17 mouse cellular contexts compared by ENCODE assay signal in genomic region chr9:7906564-7906963, GRCm38 (mm10).
"Had no signal": no experiment of that assay in that cellular context is flagged by ENCODE, and none has a peak within 500 bp of the region (broad histone marks: within the 10 kb centered on the region; RNA-seq: fewer than 3 reads in every experiment).

No protein-coding gene starts in this region.

- H3K4me2 ChIP-seq: lung, embryonic 14.5 days; midbrain, embryonic 12.5 days; neural tube, embryonic 13.5 days; neural tube, embryonic 15.5 days; stomach, embryonic 15.5 days had no signal

- H3K27ac ChIP-seq: midbrain, embryonic 10.5 days; midbrain, embryonic 12.5 days; neural tube, embryonic 13.5 days; neural tube, embryonic 15.5 days; stomach, embryonic 15.5 days; stomach, postnatal 0 days had no signal

- H3K9ac ChIP-seq: lung, embryonic 14.5 days; midbrain, embryonic 12.5 days; neural tube, embryonic 13.5 days; neural tube, embryonic 15.5 days; stomach, embryonic 15.5 days had no signal

- H3K36me3 ChIP-seq: midbrain, embryonic 10.5 days; midbrain, embryonic 12.5 days; neural tube, embryonic 13.5 days; neural tube, embryonic 15.5 days; stomach, embryonic 15.5 days had no signal

- H3K9me3 ChIP-seq: midbrain, embryonic 10.5 days; midbrain, embryonic 12.5 days; neural tube, embryonic 13.5 days; neural tube, embryonic 15.5 days; stomach, embryonic 15.5 days had no signal

- DNase-seq: lung, adult 18-20 months; lung, embryonic 14.5 days; lung, postnatal 10 days; lung, postnatal 4 days; midbrain, embryonic 14.5 days; right cerebral cortex, postnatal 14 days; thymus, adult 2 months; thymus, postnatal 25 days; thymus, postnatal 4 days had no signal

- H3K4me1 ChIP-seq: midbrain, embryonic 12.5 days; neural tube, embryonic 13.5 days; neural tube, embryonic 15.5 days; stomach, embryonic 15.5 days had no signal

- H3K27me3 ChIP-seq: midbrain, embryonic 12.5 days; neural tube, embryonic 13.5 days; neural tube, embryonic 15.5 days; stomach, embryonic 15.5 days had no signal

- H3K4me3 ChIP-seq: midbrain, embryonic 10.5 days; midbrain, embryonic 12.5 days; myocyte; neural tube, embryonic 13.5 days; neural tube, embryonic 15.5 days; stomach, embryonic 15.5 days had no signal

- ATAC-seq: midbrain, embryonic 16.5 days had no signal
